Mouse (Mus musculus): Measurements from ENCODE around the gene Map4.
A peak's percentile ranks its signal among the peaks of the same experiment; 100 is the strongest.
"Not testable (repeated sequence)": the region's sequence is repeated elsewhere in the genome, so short reads cannot be mapped to it uniquely, and the experiment has no call there.

The Map4 gene

GRCm38 (mm10) chr9:110064641-110065040, 133.4 kb downstream of the Map4 start:
- DNase-seq (ENCODE audit: low spot score), result no peak

GRCm38 (mm10) chr9:110068745-110069144, 137.5 kb downstream of the Map4 start:
- DNase-seq (ENCODE audit: low spot score), result no peak

GRCm38 (mm10) chr9:110070358-110070757, 139.1 kb downstream of the Map4 start:
- DNase-seq (ENCODE audit: low spot score), result no peak

GRCm38 (mm10) chr9:110071011-110071410, 139.8 kb downstream of the Map4 start:
- DNase-seq (ENCODE audit: low spot score), result no peak

GRCm38 (mm10) chr9:110071843-110072242, 140.6 kb downstream of the Map4 start:
- peak; percentile 42 for DNase-seq (ENCODE audit: low spot score)

GRCm38 (mm10) chr9:110076468-110076867, 145.2 kb downstream of the Map4 start:
- not testable (repeated sequence) for DNase-seq (ENCODE audit: low spot score)

- DNase-seq (ENCODE audit: low spot score), result no peak
These were observed 149.8 kb downstream of the Map4 start for GRCm38 (mm10) chr9:110081066-110081465.

GRCm38 (mm10) chr9:110084201-110084964, 153.1 kb downstream of the Map4 start:
- no peak for DNase-seq (ENCODE audit: low spot score)

GRCm38 (mm10) chr9:110085693-110086092, 154.4 kb downstream of the Map4 start:
- no peak for DNase-seq (ENCODE audit: low spot score)

GRCm38 (mm10) chr9:110093303-110093702, 162.0 kb downstream of the Map4 start:
- DNase-seq (ENCODE audit: low spot score), result no peak

- no peak for DNase-seq (ENCODE audit: low spot score)
These were observed 163.5 kb downstream of the Map4 start for GRCm38 (mm10) chr9:110094761-110095160.

GRCm38 (mm10) chr9:110097791-110098190, 166.5 kb downstream of the Map4 start:
- no peak for DNase-seq (ENCODE audit: low spot score)

GRCm38 (mm10) chr9:110100627-110101600, 169.7 kb downstream of the Map4 start:
- DNase-seq (ENCODE audit: low spot score), result peak; percentile 83

GRCm38 (mm10) chr9:110116353-110116976, 185.2 kb downstream of the Map4 start:
- no peak for DNase-seq (ENCODE audit: low spot score)

- DNase-seq (ENCODE audit: low spot score), result peak; percentile 80
These were observed 185.9 kb downstream of the Map4 start, which contains the start of gene Smarcc1 for GRCm38 (mm10) chr9:110116977-110117778. TSS of gene Smarcc1 (plus strand) at chr9:110117708.

- no peak for DNase-seq (ENCODE audit: low spot score)
These were observed 186.5 kb downstream of the Map4 start, which contains the start of gene Dhx30 for GRCm38 (mm10) chr9:110117779-110118139. TSS of gene Dhx30 (minus strand) at chr9:110117830.

GRCm38 (mm10) chr9:110118249-110118648, 187.0 kb downstream of the Map4 start:
- no peak for DNase-seq (ENCODE audit: low spot score)

- no peak for DNase-seq (ENCODE audit: low spot score)
These were observed 190.2 kb downstream of the Map4 start for GRCm38 (mm10) chr9:110121424-110121823.

- DNase-seq (ENCODE audit: low spot score), result no peak
These were observed 192.1 kb downstream of the Map4 start for GRCm38 (mm10) chr9:110123322-110123721.

GRCm38 (mm10) chr9:110124008-110124540, 192.8 kb downstream of the Map4 start:
- DNase-seq (ENCODE audit: low spot score), result not testable (repeated sequence)

- DNase-seq (ENCODE audit: low spot score), result no peak
These were observed 199.8 kb downstream of the Map4 start for GRCm38 (mm10) chr9:110130896-110131524.

All from spleen, adult 12 weeks (tissue).